Mouse (Mus musculus) brain, embryonic 14.5 days (tissue): ENCODE results near the gene Abhd2. TPM values are rescaled to one million over a fixed set of nuclear protein-coding genes. Genes with fewer than 3 reads are reported as not detected.

ENCODE experiments used
- DNase-seq: peaks from one replicate; pipeline ENCODE4 v3.0.0-alpha.2; 2011; ENCODE audit warnings: low read depth
- CTCF ChIP-seq: fragments of 200-500 bp; IDR thresholded peaks from 2 replicates; pipeline ENCODE4 v1.5.1; 2012; ENCODE audit warnings: inconsistent platforms, mild to moderate bottlenecking, moderate library complexity, borderline replicate concordance; ENCODE audit not compliant: insufficient read depth, insufficient read length; ENCODE audit errors: extremely low read depth
- POLR2A ChIP-seq: fragments of 200-500 bp; IDR thresholded peaks from 2 replicates; pipeline ENCODE4 v1.6.1; 2012; ENCODE audit warnings: mild to moderate bottlenecking, inconsistent platforms, borderline replicate concordance; ENCODE audit not compliant: poor library complexity, insufficient read depth, insufficient read length, severe bottlenecking; ENCODE audit errors: extremely low read depth
- polyA plus RNA-seq: library from polyadenylated mRNA; depleted of rRNA; stranded (reverse); fragments of >200 nt; gene quantifications from 2 replicates; pipeline ENCODE4 v1.2.3, GENCODE M21; 2012

The Abhd2 gene
- polyA plus RNA-seq, 1 experiment, result 28.7 TPM

DNA sequence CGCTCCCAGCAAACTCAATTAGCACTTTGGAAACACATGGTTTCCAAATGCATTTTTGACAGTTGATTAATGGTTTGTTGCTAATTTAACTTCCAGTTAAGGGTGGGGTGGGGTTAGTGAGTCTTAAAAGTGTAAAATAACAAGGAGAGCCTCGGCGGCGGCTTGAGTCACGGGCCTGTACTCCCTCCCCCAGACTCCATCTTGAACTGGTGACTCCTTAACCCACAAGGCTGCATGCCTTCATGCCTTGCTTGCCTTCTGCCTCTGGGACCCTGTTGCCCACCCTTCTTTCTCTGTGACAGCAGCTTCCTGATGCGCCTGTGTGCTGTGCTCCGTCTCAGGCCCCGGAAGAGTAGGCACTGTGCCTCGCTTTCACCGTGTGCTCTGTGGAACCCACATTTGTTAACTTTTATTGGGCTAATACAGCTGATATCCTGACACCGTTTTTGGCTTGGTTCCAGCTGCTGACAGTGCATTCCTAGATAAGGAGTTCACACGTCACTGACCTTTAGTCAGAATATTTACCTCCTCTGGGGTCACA is 40.6 kb downstream of the Abhd2 start:
- DNase-seq, result peak; percentile 69
- TF ChIP-seq CTCF (no peak), POLR2A (no peak)

DNA sequence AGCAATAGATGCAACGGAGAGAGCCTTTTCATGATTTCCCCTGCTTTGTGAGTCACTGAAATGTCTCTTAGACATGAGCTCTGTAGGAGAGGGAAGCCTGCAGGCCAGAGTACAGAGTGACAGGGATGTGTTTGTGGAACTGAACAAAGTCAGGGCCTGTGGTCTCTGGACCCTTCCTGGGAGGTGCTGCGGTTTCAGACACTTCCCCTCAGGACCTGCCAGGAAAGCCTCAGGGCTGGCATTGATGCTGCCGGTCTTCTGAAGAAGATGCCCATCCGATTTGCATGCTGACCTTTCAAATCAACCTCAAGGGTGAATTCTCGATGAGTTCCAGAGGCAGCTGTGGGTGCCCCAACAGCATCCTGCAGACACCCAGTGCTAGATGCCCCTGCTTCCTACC is 41.5 kb downstream of the Abhd2 start:
- no peak for DNase-seq
- TF ChIP-seq CTCF, result no peak
- TF ChIP-seq POLR2A, result no peak

DNA sequence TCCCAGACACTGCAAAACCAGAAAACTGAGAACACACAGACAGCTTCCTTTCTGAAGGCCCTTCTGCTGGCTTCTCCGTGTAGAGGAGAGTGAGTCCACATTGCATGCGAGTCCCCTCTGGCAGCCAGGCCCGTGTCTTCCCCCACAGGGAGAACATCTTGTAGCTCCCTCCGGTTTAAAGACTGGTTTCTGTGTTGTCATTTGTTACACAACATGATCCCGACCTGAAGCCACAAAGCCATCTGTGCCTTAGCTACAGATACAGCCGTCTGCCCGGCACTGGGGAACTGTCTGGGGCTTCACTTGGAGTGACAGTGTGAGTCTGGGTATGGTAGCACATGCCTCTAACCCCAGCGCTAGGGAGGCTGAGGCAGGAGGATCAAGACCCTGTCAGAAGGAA is 42.1 kb downstream of the Abhd2 start:
- no peak for DNase-seq
- TF ChIP-seq CTCF (no peak), POLR2A (no peak)

DNA sequence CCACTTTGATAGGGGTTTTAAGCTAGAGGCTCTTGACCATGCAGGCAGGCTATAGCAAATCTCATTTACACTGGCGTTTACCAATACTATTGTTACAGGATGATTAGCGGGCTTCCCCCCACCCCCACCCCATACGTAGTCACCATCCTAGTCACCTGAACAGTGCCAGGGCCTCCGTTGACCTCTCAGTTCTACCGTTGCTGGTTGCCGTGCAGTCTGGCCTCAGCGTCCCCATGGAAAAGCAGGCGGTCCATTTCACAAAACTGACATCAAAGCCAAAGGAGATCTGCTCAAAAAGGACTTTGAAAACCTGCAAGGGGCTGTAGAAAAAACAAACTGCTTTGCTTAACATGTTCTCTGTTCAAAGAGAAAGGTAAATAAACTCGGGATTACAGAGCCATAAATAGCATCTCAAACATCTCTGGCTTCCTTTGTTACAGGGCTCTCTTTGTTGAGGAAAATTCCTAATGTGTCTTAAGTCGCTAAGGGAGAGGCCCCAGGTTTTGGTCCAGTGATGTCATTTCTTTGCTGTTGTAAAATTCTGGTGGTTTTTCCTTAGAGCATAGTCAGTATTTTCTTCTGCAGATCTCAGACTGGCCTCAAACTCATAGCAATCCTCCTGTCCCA is 43.2 kb downstream of the Abhd2 start:
- TF ChIP-seq CTCF (no peak), POLR2A (no peak)
- no peak for DNase-seq

DNA sequence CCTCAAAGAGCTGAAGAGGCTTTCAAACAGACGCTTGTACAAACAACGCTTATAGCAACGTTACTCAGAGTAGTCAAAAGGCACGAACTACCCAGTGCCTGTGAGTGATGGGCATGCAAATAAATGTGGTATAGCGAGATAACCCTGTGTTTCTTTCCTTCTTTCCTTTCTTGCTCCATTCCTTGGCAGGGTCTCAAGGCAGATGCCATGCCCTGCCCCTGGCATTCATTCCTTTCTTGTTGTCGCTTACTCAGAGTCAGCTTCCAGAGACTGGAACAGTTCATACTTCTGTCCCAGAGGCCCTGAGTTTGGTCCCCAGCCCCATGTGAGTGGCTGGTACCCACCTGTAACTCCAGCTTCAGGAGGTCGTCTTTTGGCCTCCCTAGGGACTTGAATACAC is 44.6 kb downstream of the Abhd2 start:
- TF ChIP-seq POLR2A (no peak), CTCF (no peak)
- no peak for DNase-seq

DNA sequence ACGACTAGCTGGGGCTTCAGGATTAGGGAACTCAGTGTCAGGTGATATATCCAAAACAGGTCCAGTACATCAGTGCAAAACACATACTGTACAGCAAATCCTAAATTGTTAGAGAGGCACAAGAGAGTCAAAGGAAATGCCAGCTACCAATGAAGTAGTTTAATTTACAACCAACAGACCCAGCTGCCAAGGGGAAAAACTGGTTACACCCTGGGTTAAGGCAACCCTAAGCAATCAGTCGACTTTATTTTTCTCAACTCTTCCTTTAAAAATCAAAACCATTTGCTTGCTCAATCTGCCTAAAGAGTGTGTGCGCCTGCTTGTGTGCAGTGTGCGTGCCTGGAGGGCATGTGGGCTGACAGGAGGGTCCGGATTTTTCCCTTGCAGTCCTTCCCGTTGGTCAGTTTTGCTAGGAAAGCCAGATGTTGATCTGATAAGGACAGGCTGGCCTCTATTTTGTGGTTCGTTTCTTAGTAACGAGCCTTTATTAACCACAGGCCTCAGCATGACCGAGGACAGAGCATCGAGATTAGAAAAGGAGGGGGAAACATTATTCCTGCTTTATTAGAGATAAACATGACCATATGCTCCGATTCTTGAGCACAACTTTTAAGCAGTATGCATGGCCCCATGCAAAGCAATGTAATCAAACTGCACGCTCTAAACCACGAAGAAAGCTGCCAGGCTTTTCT is 45.3 kb downstream of the Abhd2 start:
- DNase-seq, result no peak
- TF ChIP-seq CTCF, result no peak
- TF ChIP-seq POLR2A, result no peak

DNA sequence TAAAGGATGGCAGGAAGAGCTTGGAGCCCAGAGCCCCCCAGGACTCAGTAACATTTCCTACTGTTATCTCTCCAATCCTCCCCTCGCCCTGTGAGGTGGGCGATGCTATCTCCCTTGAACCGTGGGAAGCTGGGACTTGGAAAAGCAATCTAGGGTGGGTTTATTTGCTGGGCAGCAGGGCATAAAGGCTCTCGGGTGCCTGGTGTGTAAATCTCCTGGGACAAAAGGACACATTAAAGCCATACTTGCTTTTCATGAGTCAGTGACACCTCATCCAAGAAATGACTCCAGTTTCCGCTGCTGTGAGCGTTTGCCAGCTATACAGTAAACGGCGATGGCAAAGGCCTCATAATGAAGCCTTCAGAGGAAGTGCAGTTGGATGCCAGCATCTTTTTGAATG is 50.9 kb downstream of the Abhd2 start:
- TF ChIP-seq CTCF (no peak), POLR2A (no peak)
- no peak for DNase-seq

DNA sequence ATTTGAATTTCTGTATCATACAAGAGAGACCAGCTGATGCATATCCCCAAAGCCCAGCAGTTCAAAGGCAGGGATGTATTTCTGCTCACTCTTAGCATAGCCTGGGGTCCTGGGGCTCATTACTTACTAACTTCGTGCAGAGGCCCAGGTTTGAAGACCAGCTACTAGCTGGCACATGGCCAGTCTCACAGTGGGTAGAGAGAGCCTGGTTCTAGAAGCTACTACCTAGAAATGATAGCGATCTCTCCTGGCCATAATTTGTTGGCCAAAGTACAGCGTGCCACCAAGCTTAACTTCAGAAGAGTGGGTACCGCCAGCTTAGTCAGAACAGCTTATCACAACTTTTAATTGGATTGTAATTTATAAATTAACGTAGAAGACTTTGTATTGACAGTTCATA is 55.8 kb downstream of the Abhd2 start:
- TF ChIP-seq CTCF (no peak), POLR2A (no peak)
- DNase-seq, result no peak

DNA sequence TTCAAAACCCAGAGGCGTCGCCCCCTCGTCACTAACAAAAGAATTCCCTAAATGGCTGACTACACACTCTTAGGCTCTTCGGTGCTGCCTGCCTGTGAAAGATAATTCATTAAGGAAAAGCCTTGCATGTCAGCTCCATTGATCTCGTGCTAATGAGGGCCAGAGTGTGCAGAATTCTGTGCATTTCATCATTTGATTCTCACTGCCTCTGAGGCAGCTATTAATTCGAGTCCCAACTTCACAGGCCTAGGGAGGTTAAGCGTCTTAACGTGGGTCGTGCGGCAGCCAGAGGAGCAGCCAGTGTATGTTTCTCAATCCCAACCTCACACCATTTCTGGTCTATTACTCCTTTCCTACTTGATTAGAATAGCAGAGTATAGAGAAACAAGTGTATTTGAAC is 58.2 kb downstream of the Abhd2 start:
- DNase-seq, result peak; percentile 57
- TF ChIP-seq POLR2A (no peak), CTCF (no peak)

DNA sequence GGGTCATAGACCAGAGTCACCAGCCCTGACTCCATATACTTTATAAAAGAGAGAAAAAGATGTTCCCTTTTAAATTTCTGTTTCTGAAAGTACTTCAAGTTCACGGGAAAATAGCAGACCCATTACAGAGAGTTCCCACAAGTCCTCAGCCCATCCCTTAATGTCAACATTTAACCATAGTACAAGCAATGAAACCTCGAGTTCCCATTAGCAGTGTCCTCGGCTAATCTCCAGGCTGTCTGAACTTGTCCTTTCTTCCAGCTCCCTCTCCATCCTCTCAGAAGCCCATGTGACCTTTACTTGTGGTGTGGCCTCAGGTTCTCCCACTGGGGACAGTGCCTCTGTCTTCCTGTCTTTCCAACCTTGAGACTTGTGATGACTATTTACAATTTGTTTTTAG is 60.4 kb downstream of the Abhd2 start:
- no peak for TF ChIP-seq POLR2A
- no peak for TF ChIP-seq CTCF
- DNase-seq, result no peak

DNA sequence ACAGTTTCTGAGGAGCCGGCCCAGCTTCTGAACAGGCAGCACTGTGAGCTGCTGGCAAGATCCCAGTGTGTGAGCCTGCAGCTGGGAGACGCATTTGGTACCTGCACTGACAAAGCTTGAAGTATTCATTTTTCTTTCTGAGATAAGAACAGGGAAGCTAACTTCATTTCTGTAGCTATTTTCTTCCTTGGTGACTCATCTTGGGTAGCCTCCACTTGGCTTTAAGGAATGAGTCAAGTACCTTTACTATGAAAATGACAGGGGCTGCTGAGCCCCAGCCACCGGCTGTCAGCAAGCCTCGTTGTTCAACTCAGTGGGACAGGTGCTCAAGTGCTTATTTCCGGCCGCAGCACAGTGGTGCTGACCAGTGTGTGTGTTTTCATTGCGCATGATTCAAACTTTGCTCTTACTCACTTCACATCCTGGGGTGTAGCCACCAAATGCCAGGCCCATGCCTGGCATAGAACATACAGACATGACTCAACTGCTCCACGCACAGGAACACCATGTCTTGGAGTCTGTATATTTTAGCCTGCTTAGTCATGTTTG is 63.4 kb downstream of the Abhd2 start:
- TF ChIP-seq CTCF (no peak), POLR2A (no peak)
- no peak for DNase-seq
